Mouse (Mus musculus) retina, adult 2 months (tissue): ENCODE results near the gene Gm10142.
"Not testable (repeated sequence)": the region's sequence is repeated elsewhere in the genome, so short reads cannot be mapped to it uniquely, and the experiment has no call there.

ENCODE experiments used
- DNase-seq: peaks from one replicate; pipeline ENCODE4 v3.0.0-alpha.2; 2012; ENCODE audit warnings: low read depth, low spot score

Gm10142 gene

GRCm38 (mm10) chr10:77715507-77715906 lies at the start of gene Gm10142:
TSS of gene Gm10142 (plus strand) at chr10:77715807.
- DNase-seq = no peak

- no peak for DNase-seq
Observed at GRCm38 (mm10) chr10:77666342-77666741, 49.3 kb upstream of the Gm10142 start.

- no peak for DNase-seq
Observed at GRCm38 (mm10) chr10:77667402-77667801, 48.2 kb upstream of the Gm10142 start.

GRCm38 (mm10) chr10:77670710-77671109 lies 44.9 kb upstream of the Gm10142 start:
- no peak for DNase-seq

GRCm38 (mm10) chr10:77671519-77671918 lies 44.1 kb upstream of the Gm10142 start:
- DNase-seq = no peak

GRCm38 (mm10) chr10:77673765-77674164 lies 41.8 kb upstream of the Gm10142 start:
- no peak for DNase-seq

- DNase-seq = no peak
Observed at GRCm38 (mm10) chr10:77677562-77677961, 38.0 kb upstream of the Gm10142 start.

- DNase-seq = no peak
Observed at GRCm38 (mm10) chr10:77682994-77683393, 32.6 kb upstream of the Gm10142 start.

- no peak for DNase-seq
Observed at GRCm38 (mm10) chr10:77684181-77684580, 31.4 kb upstream of the Gm10142 start.

GRCm38 (mm10) chr10:77685895-77686664 lies 29.5 kb upstream of the Gm10142 start, which contains the start of gene Tspear:
TSS of gene Tspear (plus strand) at chr10:77686569.
- DNase-seq = no peak

GRCm38 (mm10) chr10:77687021-77687420 lies 28.6 kb upstream of the Gm10142 start:
- DNase-seq = no peak

GRCm38 (mm10) chr10:77690356-77690807 lies 25.2 kb upstream of the Gm10142 start, which contains the start of gene Gm19402:
TSS of gene Gm19402 (minus strand) at chr10:77690757.
- not testable (repeated sequence) for DNase-seq

GRCm38 (mm10) chr10:77697133-77697532 lies 18.5 kb upstream of the Gm10142 start, which contains the start of gene Gm9508:
TSS of gene Gm9508 (minus strand) at chr10:77697233.
- no peak for DNase-seq

GRCm38 (mm10) chr10:77706326-77706725 lies 9.3 kb upstream of the Gm10142 start, which contains the start of gene Gm10272:
TSS of gene Gm10272 (plus strand) at chr10:77706626.
- DNase-seq = no peak

GRCm38 (mm10) chr10:77709831-77710230 lies 5.8 kb upstream of the Gm10142 start:
- DNase-seq = no peak

- not testable (repeated sequence) for DNase-seq
Observed at GRCm38 (mm10) chr10:77711157-77711556, 4.5 kb upstream of the Gm10142 start, which contains the start of gene Gm10024. TSS of gene Gm10024 (plus strand) at chr10:77711457.

- no peak for DNase-seq
Observed at GRCm38 (mm10) chr10:77713734-77714133, 1.9 kb upstream of the Gm10142 start.

GRCm38 (mm10) chr10:77720299-77720698 lies 4.7 kb downstream of the Gm10142 start, which contains the start of gene Krtap12-1:
TSS of gene Krtap12-1 (plus strand) at chr10:77720599.
- not testable (repeated sequence) for DNase-seq

- DNase-seq = no peak
Observed at GRCm38 (mm10) chr10:77724855-77725254, 9.2 kb downstream of the Gm10142 start.

GRCm38 (mm10) chr10:77726186-77726585 lies 10.6 kb downstream of the Gm10142 start, which contains the start of gene Gm10100:
TSS of gene Gm10100 (plus strand) at chr10:77726486.
- DNase-seq = no peak

- DNase-seq = no peak
Observed at GRCm38 (mm10) chr10:77728280-77728679, 12.7 kb downstream of the Gm10142 start.

GRCm38 (mm10) chr10:77729241-77729640 lies 13.6 kb downstream of the Gm10142 start:
- no peak for DNase-seq

GRCm38 (mm10) chr10:77735928-77736327 lies 20.3 kb downstream of the Gm10142 start:
- DNase-seq = no peak
